Mouse (Mus musculus) hindbrain, postnatal 0 days (tissue): ENCODE measurements around the gene Tex29. TPM values are rescaled to one million over a fixed set of nuclear protein-coding genes. Genes with fewer than 3 reads are reported as not detected.

Experiments
- ATAC-seq: fragments of 200-750 bp; cut with Nextera tagmentation; 2 replicates; pipeline ENCODE4 v1.8.0; 2017; ENCODE audit warnings: mild to moderate bottlenecking, moderate TSS enrichment, moderate library complexity
- DNase-seq: peaks from one replicate; pipeline ENCODE4 v3.0.0-alpha.2; 2015; ENCODE audit warnings: low spot score
- H3K27ac ChIP-seq: fragments of 300-500 bp; sonication (generic); 2 replicates; pipeline ENCODE4 v1.5.1; 2014; ENCODE audit warnings: mild to moderate bottlenecking
- H3K27me3 ChIP-seq: fragments of 300-500 bp; sonication (generic); 2 replicates; pipeline ENCODE4 v1.6.1; 2014; ENCODE audit warnings: low read length, mixed read lengths; ENCODE audit not compliant: insufficient read depth
- H3K36me3 ChIP-seq: fragments of 300-500 bp; sonication (generic); 2 replicates; pipeline ENCODE4 v1.6.1; 2014; ENCODE audit warnings: low read length, mixed read lengths; ENCODE audit not compliant: insufficient read depth
- H3K4me1 ChIP-seq: fragments of 300-500 bp; sonication (generic); 2 replicates; pipeline ENCODE4 v1.6.1; 2014; ENCODE audit warnings: antibody characterized with exemption, low read length, mixed read lengths; ENCODE audit not compliant: insufficient read depth
- H3K4me2 ChIP-seq: fragments of 300-500 bp; sonication (generic); 2 replicates; pipeline ENCODE4 v1.6.1; 2014; ENCODE audit warnings: low read depth, mild to moderate bottlenecking, low read length, moderate library complexity, mixed read lengths
- H3K4me3 ChIP-seq: fragments of 300-500 bp; sonication (generic); 2 replicates; pipeline ENCODE4 v1.5.1; 2014; ENCODE audit warnings: low read length
- H3K9ac ChIP-seq: fragments of 300-500 bp; sonication (generic); replicated peaks from 2 replicates; pipeline ENCODE4 v1.6.1; 2014; ENCODE audit warnings: mild to moderate bottlenecking, low read length, moderate library complexity, mixed read lengths
- H3K9me3 ChIP-seq: fragments of 300-500 bp; sonication (generic); 2 replicates; pipeline ENCODE4 v1.6.1; 2016; ENCODE audit warnings: low read length, mixed read lengths
- CTCF ChIP-seq: IDR thresholded peaks from 2 replicates; pipeline ENCODE4 v1.5.1; 2016; ENCODE audit warnings: antibody characterized with exemption, control low read depth, low read depth
- WGBS: fragments of 180-500 bp; shearing (Covaris S2); extraction: QIAGEN DNeasy Blood & Tissue Kit; methylation state at CpG from one replicate; pipeline ENCODE4 v1.1.7; 2014; 5-methylcytosine and 5-hydroxymethylcytosine counted together
- polyA plus RNA-seq: library from polyadenylated mRNA; unstranded; fragments of >200 nt; fragmentation: Nextera tagmentation; extraction: Ambion mirVana; gene quantifications from 2 replicates; pipeline ENCODE4 v1.2.1, GENCODE M21; 2015
- total RNA-seq: library from RNA; depleted of rRNA; stranded (reverse); fragments of >200 nt; gene quantifications from 2 replicates; pipeline ENCODE4 v1.2.3, GENCODE M21; 2014

The Tex29 gene
- total and polyA plus RNA-seq, 2 experiments from 2014 or later: 0.58 TPM; not detected in 1

- 95% methylated on average over 3 of the region's 3 CpGs for WGBS
- no peak for ATAC-seq
- Histone ChIP-seq H3K9me3 (no peaks in the 10 kb centered on the region), H3K4me1 (0 out of 2 replicates have a peak, but pooled peaks cover 6% of the 10 kb centered on the region), H3K9ac (no peak overlapping the region), H3K4me3 (no peak overlapping the region), H3K27me3 (no peaks in the 10 kb centered on the region), H3K27ac (no peak overlapping the region), H3K36me3 (no peaks in the 10 kb centered on the region), H3K4me2 (no peak overlapping the region)
- no peak for DNase-seq
- TF ChIP-seq CTCF: no peak
Measured at GRCm38 (mm10) chr8:11884646-11885045, 44.4 kb downstream of the Tex29 start.

GRCm38 (mm10) chr8:11885881-11886699, 45.8 kb downstream of the Tex29 start:
- H3K27me3 ChIP-seq: no peaks in the 10 kb centered on the region
- 20% methylated on average over 12 of the region's 12 CpGs for WGBS
- no peak overlapping the region for H3K4me2 ChIP-seq
- ATAC-seq (peak; percentile 90), DNase-seq (peak; percentile 74)
- no peaks in the 10 kb centered on the region for H3K36me3 ChIP-seq
- no peaks in the 10 kb centered on the region for H3K9me3 ChIP-seq
- H3K4me3 ChIP-seq: no peak overlapping the region
- peak overlapping the region; percentile 64 for H3K27ac ChIP-seq
- H3K4me1 ChIP-seq: 0 out of 2 replicates have a peak, but pooled peaks cover 6% of the 10 kb centered on the region
- H3K9ac ChIP-seq: no peak overlapping the region
- no peak for TF ChIP-seq CTCF

- H3K27ac ChIP-seq: peak overlapping the region; percentile 64
- H3K4me3 ChIP-seq: no peak overlapping the region
- no peaks in the 10 kb centered on the region for H3K9me3 ChIP-seq
- DNase-seq: no peak
- no peaks in the 10 kb centered on the region for H3K27me3 ChIP-seq
- H3K4me1 ChIP-seq: 0 out of 2 replicates have a peak, but pooled peaks cover 6% of the 10 kb centered on the region
- ATAC-seq: peak; percentile 53
- H3K4me2 ChIP-seq: no peak overlapping the region
- H3K36me3 ChIP-seq: no peaks in the 10 kb centered on the region
- WGBS: 88% methylated on average over 2 of the region's 2 CpGs
- no peak for TF ChIP-seq CTCF
- H3K9ac ChIP-seq: no peak overlapping the region
Measured at GRCm38 (mm10) chr8:11886824-11887223, 46.5 kb downstream of the Tex29 start.

DNA sequence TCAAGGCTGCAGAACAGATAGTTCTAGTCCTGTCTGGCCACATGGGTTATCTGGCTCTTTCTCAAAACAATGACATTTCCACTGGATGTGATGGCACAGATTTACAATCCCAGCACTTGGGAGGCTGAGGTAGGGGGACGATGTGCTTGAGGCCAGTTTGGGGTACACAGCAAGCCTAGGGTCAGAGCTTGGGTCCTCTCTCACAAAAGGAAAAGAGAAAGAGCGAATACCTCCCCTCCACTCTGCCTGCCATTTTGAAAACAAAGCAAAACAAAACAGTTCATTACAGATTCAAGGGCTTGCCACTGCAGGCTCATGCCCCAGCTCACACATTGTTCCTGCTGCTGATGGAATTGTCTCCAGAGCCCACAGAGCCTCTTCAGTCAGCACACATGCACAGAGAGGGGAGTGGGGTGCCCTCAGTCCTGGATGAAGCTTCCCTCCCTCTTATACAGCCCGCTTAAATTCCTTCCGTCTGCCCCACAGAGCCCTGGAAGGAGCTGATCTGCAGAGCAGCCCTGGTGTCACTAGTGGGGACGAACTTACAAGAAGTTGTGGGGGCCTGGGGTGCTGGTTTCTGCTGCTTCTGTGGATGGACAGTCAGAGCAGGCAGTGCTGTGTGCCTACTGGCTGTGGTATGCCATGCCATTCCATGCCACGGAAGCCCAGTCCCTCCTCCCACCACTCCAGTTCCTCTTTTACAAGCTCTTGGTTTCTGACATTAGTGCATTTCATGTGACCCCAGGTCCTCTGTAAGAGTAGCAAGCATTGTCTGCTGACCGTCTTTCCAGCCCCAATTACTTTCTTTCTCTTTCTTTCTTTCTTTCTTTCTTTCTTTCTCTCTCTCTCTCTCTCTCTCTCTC, 49.1 kb downstream of the Tex29 start:
- Histone ChIP-seq H3K9me3 (no peaks in the 10 kb centered on the region), H3K9ac (no peak overlapping the region), H3K4me1 (0 out of 2 replicates have a peak, but pooled peaks cover 6% of the 10 kb centered on the region), H3K36me3 (no peaks in the 10 kb centered on the region), H3K27me3 (no peaks in the 10 kb centered on the region), H3K27ac (no peak overlapping the region), H3K4me3 (no peak overlapping the region), H3K4me2 (no peak overlapping the region)
- 26% methylated on average over 7 of the region's 7 CpGs for WGBS
- DNase-seq (no peak), ATAC-seq (no peak)
- TF ChIP-seq CTCF: no peak

- H3K4me2 ChIP-seq: no peak overlapping the region
- no peak for TF ChIP-seq CTCF
- no peaks in the 10 kb centered on the region for H3K9me3 ChIP-seq
- H3K36me3 ChIP-seq: no peaks in the 10 kb centered on the region
- 76% methylated on average over 2 of the region's 2 CpGs for WGBS
- H3K4me1 ChIP-seq: no peaks in the 10 kb centered on the region
- H3K4me3 ChIP-seq: no peak overlapping the region
- H3K9ac ChIP-seq: no peak overlapping the region
- H3K27ac ChIP-seq: no peak overlapping the region
- ATAC-seq (no peak), DNase-seq (no peak)
- no peaks in the 10 kb centered on the region for H3K27me3 ChIP-seq
Measured at GRCm38 (mm10) chr8:11892756-11893155, 52.5 kb downstream of the Tex29 start.

- no peaks in the 10 kb centered on the region for H3K27me3 ChIP-seq
- H3K4me3 ChIP-seq: no peak overlapping the region
- ATAC-seq: 0 out of 2 replicates have a peak, but pooled peaks have one; percentile 35
Measured at GRCm38 (mm10) chr8:11896022-11896662, 55.9 kb downstream of the Tex29 start.

More at GRCm38 (mm10) chr8:11896022-11896662, 55.9 kb downstream of the Tex29 start:
- no peak for DNase-seq
- Histone ChIP-seq H3K9me3 (no peaks in the 10 kb centered on the region), H3K27ac (no peak overlapping the region), H3K36me3 (no peaks in the 10 kb centered on the region), H3K9ac (no peak overlapping the region), H3K4me1 (no peaks in the 10 kb centered on the region), H3K4me2 (no peak overlapping the region)
- no peak for TF ChIP-seq CTCF
- WGBS: 37% methylated on average over 13 of the region's 13 CpGs
